Mouse (Mus musculus) cerebellum, adult 2 months (tissue): Measurements from ENCODE around the gene Gtf2f2. TPM values are rescaled to one million over a fixed set of nuclear protein-coding genes. Genes with fewer than 3 reads are reported as not detected.

Experiments used
- DNase-seq, 2 experiments: peaks; one replicate each; pipeline ENCODE4 v3.0.0; 2021
- H3K27ac ChIP-seq: fragments of 200-500 bp; 2 replicates; pipeline ENCODE4 v1.5.1; 2012; ENCODE audit warnings: low read length, control low read depth, inconsistent platforms; ENCODE audit not compliant: insufficient read depth
- H3K27me3 ChIP-seq: fragments of 200-500 bp; 2 replicates; pipeline ENCODE4 v1.6.1; 2012; ENCODE audit warnings: inconsistent platforms, mild to moderate bottlenecking, low read length, moderate library complexity; ENCODE audit not compliant: control insufficient read depth, insufficient read depth
- H3K4me1 ChIP-seq: fragments of 200-500 bp; 2 replicates; pipeline ENCODE4 v1.6.1; 2011; ENCODE audit warnings: low read length; ENCODE audit not compliant: control insufficient read depth, insufficient read depth
- H3K4me3 ChIP-seq: fragments of 200-500 bp; replicated peaks from 2 replicates; pipeline ENCODE3; 2011; ENCODE audit warnings: mild to moderate bottlenecking, low read depth, low read length, control low read depth; ENCODE audit not compliant: insufficient read depth
- CTCF ChIP-seq: fragments of 200-500 bp; IDR thresholded peaks from 2 replicates; pipeline ENCODE4 v1.5.1; 2011; ENCODE audit warnings: low read depth, mild to moderate bottlenecking, control low read depth, low read length, moderate library complexity, borderline replicate concordance; ENCODE audit not compliant: insufficient read depth
- POLR2A ChIP-seq: fragments of 200-500 bp; IDR thresholded peaks from 2 replicates; pipeline ENCODE4 v1.6.1; 2011; ENCODE audit warnings: low read length, control low read depth, borderline replicate concordance; ENCODE audit not compliant: insufficient read depth
- WGBS: fragments of 180-500 bp; shearing (Covaris S2); methylation state at CpG from one replicate; pipeline ENCODE4 v1.1.7; 2018; 5-methylcytosine and 5-hydroxymethylcytosine counted together
- polyA plus RNA-seq: library from polyadenylated mRNA; depleted of rRNA; stranded (reverse); fragments of >200 nt; gene quantifications from 2 replicates; pipeline ENCODE4 v1.2.3, GENCODE M21; 2012; rRNA removed

Gtf2f2 gene
- 12.9 and 13.2 TPM in 2 replicates for polyA plus RNA-seq

DNA sequence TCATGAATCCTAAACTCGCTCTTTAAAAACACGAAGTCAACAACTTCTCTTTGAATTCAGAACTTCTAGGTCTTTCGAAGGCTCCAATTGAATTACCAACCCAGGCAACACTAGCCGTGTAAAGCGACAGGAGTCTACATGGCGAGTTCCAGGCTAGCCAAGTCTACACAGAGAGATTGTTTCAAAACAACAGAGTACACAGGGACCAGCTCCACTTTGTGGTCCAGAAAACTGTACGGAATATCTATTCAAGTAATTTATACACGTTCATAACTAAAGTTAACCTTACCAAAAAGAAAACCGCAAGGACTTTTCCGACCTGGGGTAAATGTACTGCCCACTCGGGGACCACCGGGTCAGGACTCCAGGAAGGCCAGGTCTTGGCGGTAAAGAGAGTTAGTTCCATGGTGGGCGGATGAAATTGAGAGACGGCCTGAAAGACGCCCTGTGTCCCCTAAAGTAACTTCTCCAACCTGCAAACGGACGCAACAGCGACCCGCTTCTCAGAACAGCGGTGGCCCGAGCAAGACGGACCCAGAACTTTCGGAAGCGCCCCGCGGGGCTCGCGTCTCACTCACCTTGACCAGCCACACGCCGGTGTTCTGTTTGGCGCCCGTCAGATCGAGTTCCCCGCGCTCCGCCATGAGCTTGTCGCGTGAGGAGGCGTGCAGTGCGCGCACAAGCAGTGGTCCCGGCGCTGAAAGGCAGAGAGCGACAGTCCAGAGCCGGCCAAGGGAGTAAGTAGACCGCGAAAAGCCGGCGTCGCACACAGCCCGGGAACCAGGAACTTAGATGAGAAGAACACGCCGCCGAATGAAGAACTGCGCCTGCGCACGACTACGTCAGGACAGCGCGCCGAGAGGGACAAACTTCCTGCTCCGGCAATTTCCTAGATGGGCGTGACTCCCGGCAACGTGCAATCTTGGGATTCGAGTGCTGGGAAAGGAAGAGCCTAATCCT is at the start of gene Gtf2f2:
TSS of gene Gtf2f2 (minus strand) at position 764 of the 960 bp plus-strand sequence.
- H3K4me1 ChIP-seq, result no peaks in the 10 kb centered on the region; the same call in 1 of the 2 replicates
- WGBS, result under 1% methylated on average over 67 of the region's 67 CpGs
- no peaks in the 10 kb centered on the region for H3K27me3 ChIP-seq
- DNase-seq, result peak; percentile 91 to 97
- no peak within 1 kb of the TSS for H3K27ac ChIP-seq
- no peak for TF ChIP-seq CTCF
- TF ChIP-seq POLR2A, result peak; percentile 32; the same call in 1 of the 2 replicates
- peak within 1 kb of the TSS; percentile 95 for H3K4me3 ChIP-seq

DNA sequence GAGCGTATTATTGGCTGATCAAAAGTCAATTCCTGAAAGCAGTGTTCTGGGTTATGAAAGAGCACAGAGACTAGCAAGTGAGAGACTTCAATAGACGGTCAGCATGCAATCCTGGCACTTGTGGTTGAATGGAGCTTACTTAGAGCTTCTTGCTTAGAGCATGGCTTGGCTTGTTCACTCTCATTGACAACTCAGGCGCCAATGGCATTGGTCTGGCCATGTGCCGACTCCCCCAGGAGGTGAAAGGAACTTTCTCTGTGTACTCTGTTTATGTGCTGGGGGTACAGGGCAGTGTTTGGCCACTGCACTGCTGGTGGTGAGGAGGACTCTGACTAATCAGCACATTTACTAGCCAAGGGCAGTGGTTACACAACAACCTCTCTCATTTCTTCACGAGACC is 48.8 kb upstream of the Gtf2f2 start:
- TF ChIP-seq POLR2A, result no peak
- no peak for TF ChIP-seq CTCF
- H3K27ac ChIP-seq, result no peak overlapping the region
- no peak for DNase-seq
- H3K4me3 ChIP-seq, result no peak overlapping the region
- no peaks in the 10 kb centered on the region for H3K27me3 ChIP-seq
- 47% methylated on average over 5 of the region's 5 CpGs for WGBS
- H3K4me1 ChIP-seq, result no peaks in the 10 kb centered on the region

DNA sequence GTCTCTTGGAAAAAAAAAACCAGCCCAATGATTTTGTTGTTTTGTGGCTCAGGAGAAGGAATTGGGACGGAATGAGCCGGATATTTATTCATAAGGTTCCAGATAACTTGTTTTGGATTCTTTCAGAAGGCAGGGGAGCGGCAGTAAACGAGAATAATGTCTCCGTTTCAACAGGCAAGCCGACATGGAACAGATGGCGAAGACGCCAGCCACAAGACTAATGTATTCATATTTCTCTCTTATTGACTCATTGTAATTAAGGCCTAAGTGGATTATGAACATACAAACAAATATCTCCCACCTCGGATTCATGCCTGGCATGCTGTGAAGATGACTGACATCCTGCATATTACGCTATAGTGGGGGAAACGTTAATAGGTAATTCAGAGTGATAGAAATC is 43.1 kb upstream of the Gtf2f2 start:
- DNase-seq, result no peak
- no peak overlapping the region for H3K4me3 ChIP-seq
- 17% methylated on average over 11 of the region's 11 CpGs for WGBS
- TF ChIP-seq CTCF, result no peak
- no peak for TF ChIP-seq POLR2A
- no peaks in the 10 kb centered on the region for H3K27me3 ChIP-seq
- no peaks in the 10 kb centered on the region for H3K4me1 ChIP-seq
- no peak overlapping the region for H3K27ac ChIP-seq

DNA sequence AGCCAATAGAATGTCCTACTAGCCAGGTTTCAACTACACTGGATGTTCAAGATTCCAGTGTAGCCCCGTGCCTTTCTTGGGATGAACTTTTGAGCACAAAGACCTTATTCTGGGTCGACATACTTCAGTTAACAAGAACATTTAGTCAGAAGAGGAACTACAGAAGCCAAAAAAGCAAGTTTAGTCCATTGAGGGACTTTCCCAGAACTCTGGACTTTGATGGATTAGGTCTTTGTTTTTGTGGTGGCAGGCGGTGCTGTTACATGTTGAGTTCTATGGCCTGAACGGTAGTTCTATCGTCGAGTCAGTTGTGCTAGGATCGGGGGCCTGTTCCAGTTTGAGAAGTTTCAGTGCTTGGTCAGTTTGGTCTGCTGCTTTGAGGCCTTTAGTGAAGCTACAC is 41.3 kb upstream of the Gtf2f2 start:
- WGBS, result 83% methylated on average over 7 of the region's 7 CpGs
- DNase-seq, result no peak
- Histone ChIP-seq H3K27ac (no peak overlapping the region), H3K27me3 (no peaks in the 10 kb centered on the region), H3K4me1 (no peaks in the 10 kb centered on the region), H3K4me3 (no peak overlapping the region)
- TF ChIP-seq CTCF (no peak), POLR2A (no peak)

DNA sequence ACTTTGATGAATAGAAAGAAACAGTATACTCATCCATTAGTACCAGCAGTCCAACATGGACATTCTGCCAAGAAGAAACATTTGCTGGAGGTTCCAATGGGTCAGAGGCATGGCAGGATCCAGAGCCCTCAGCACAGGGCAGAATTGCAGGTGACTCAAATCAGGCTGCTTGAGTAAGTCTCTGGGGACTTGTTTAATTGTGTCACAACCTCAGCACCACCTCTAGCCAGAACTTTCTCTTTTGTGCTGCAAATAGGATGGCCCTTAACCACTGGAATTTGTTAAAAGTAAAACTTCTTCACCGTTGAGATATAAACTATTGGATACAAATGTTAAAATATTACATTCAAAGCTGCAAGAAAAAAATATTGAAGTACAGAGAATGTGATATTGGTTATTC is 35.1 kb upstream of the Gtf2f2 start:
- H3K4me3 ChIP-seq, result no peak overlapping the region
- no peak for DNase-seq
- WGBS, result 55% methylated on average over 1 of the region's 1 CpGs
- H3K4me1 ChIP-seq, result no peaks in the 10 kb centered on the region
- no peak overlapping the region for H3K27ac ChIP-seq
- TF ChIP-seq POLR2A (no peak), CTCF (no peak)
- no peaks in the 10 kb centered on the region for H3K27me3 ChIP-seq

DNA sequence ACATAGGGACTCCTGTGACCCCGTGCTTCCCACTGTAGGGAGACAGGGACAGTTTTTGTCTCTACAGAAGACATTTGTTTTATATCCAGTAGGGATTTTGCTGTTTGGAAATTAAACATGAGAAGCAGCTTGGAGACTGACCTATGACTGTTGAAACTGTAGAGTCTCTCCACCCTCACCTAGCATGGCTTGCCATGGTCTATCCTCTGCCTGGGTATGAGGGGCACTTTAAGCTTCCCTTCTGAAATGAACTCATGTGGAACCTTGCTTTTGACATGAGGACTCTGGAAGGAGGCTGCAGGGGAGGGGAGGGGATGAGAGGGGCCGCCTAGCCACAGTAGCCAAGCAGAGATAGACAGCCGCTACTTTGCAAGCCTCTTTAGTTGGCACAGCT is 33.5 kb upstream of the Gtf2f2 start:
- 45% methylated on average over 3 of the region's 3 CpGs for WGBS
- DNase-seq, result no peak
- Histone ChIP-seq H3K27ac (no peak overlapping the region), H3K4me3 (no peak overlapping the region), H3K4me1 (no peaks in the 10 kb centered on the region), H3K27me3 (no peaks in the 10 kb centered on the region)
- TF ChIP-seq POLR2A (no peak), CTCF (no peak)

DNA sequence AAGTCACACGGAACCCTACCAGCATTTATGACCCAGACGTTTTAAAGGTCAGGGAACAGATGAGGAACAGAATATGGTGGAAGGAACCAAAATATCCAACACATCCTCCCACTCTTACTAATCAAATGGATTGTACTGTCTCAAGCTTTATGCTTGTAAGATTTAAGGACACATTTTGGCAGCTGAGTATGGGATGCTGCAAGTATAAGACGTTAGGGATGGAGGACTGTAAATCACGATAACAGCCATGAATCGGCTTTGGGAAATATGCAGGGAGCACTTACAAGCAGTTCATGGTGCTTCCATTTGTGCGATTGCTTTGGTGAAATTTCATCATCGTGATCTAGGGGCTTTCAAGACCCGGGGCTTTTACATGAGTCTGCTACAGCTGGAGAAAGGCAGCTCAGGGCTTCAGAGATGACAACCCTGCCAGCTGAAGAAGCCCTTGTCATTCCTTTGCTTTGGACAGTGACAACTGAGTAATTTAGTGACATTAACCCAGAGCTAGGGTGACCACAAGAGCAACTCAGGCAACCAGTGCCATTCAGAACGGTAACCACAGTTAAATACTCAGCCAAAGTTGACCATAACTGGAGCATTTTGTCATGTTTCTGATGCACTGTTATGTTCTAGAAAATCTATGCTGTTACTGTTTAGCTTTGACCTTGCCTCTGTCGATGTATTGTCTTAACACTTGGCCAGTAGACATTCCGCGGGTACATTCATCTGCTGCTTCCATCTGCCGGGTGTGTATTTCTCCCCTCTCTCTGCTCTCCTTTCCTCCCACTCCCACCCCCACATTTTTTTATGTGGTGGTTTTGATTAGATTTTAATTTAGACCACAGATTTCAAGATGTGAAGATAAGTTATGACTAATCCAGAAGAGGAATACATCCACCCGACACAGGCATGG is 32.8 kb upstream of the Gtf2f2 start:
- WGBS, result 73% methylated on average over 14 of the region's 14 CpGs
- H3K4me3 ChIP-seq, result no peak overlapping the region
- no peak for DNase-seq

More for the DNA sequence above, 32.8 kb upstream of the Gtf2f2 start:
- H3K27me3 ChIP-seq, result no peaks in the 10 kb centered on the region
- no peak overlapping the region for H3K27ac ChIP-seq
- TF ChIP-seq CTCF (no peak), POLR2A (no peak)
- no peaks in the 10 kb centered on the region for H3K4me1 ChIP-seq
